Mouse (Mus musculus) right cerebral cortex, postnatal 10 days (tissue): Measurements from ENCODE around the gene CN725425.

Source experiments
- DNase-seq, 2 experiments: peaks; one replicate each; pipeline ENCODE4 v3.0.0; 2021; ENCODE audit warnings: low spot score in 2 of 2

CN725425 gene

DNA sequence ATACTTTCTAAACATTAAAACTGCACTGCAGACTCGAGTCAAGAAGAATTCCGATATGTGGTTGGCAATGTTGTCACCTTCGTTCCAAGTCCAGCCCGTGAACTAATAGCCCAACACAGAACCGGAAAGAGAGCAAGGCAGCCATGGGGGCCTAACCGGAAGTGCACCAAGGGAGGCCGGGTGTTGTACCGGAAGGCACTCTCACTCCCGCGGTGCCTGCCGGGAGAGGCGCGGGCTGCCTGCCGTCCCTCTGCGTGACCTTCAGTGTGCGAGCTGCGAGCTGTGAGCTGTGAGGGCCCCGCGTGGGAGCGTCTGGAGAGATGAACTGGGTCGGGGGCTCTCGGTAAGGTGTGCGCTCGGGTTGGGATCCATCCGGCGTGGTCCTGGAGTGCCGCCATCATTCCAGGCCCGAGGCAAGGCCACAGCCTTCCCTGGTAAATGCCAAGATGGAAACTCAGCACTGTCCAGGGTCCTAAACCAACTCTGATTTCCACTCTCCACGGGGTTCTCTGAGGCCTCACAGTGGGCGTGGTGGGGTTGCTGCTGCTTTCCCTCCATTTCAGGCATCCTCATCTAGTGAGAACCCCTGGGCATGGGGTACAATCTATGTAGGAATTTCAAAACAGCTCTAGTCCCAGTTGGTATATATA, at the start of gene CN725425:
Gene CN725425, plus strand, starts transcription at position 239 of the 650 bp plus-strand sequence.
- DNase-seq: no peak

DNA sequence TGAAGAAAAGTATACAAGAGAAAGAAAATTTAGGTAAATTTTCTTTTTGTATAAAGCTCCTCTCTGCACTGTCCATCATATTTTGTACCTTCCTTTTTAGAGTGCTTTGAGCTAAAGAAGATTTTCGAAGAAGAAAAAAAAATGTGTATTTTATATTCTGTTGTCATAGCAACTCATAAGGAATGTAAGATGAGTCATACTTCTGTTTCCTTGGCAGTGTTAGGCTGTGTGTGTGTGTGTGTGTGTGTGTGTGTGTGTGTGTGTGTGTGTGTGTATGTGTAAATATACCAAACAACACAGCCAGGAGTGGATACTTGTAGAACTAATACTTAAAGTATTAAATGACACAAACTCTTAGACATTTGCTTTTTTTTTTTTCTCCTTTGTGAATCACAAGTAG, 46.7 kb upstream of the CN725425 start:
- DNase-seq: peak; percentile 54 to 60

DNA sequence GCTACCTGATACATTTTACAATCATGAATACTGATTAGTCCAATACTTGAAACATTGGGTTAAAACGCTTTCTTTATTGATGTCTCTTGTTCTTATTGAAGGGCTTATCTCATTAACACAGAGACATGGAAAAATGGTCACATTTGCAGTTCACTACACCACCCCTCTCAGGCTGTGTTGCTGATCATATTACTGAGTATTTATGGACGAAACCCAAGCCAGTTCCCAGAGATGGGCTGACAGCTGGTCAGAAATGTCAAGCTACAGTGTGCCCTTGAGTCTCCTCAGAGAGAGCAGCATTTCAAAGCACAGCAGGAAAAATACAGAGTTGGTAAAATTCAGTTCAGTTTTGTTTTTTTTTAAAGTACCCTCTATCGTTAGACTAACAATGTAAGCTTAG, 46.0 kb upstream of the CN725425 start:
- no peak for DNase-seq

GRCm38 (mm10) chr15:91161153-91161552, 38.1 kb upstream of the CN725425 start:
- DNase-seq: no peak

DNA sequence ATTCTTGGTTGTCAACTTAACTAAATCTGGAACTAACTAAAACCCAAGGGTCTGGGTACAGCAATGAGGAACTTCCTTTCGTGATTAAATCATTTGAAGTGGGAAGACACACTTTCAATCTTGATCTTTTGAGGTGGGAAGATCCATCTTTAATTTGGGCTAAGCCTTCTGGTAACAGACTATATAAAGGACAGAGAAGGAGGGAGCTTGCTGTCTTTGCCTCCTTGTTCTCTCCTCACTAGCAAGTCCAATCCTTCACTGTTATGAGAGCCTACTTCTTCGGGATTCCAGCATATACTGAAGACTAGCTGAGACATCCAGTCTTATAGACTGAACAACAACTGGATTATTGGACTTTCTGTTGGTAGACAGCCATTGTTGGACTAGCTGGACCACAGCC, 35.8 kb upstream of the CN725425 start:
- no peak for DNase-seq

- peak; percentile 37 to 55 for DNase-seq
These were observed 34.3 kb upstream of the CN725425 start for GRCm38 (mm10) chr15:91165021-91165420.

GRCm38 (mm10) chr15:91167850-91168562, 31.3 kb upstream of the CN725425 start:
- DNase-seq: no peak

DNA sequence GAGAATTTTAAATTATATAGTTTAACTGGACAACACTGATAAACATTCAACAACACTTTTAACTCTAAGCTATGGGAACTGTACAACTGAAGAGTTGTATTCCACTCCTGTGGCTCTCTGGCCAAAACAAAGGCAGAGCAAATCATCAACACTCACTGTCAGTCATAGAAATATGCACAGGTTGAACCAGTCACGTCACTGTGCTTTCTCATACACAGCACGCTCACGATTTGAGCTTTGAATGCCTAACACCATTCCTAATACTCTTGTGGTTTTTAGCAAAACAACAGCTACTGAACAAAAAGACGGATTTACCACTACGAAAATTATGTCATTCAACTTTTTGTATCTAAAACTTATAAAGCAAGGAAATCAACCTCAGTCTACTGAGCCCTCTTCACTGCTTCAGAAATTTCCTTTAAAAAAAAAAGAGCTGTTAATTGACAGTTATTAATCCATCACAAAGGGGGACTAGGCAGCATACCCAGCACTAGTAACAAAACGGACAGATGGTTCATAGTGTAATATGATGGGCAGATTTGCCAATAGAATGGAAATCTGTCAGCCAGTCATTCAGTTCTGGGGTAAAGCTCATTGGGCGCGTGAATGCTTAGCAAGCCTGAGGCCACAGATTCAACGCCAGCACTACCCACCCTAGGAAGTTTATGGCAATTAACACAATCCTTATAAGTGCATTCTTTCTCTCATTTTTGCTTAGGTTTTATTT, 28.5 kb upstream of the CN725425 start:
- DNase-seq: no peak

GRCm38 (mm10) chr15:91171332-91171731, 28.0 kb upstream of the CN725425 start:
- no peak for DNase-seq

DNA sequence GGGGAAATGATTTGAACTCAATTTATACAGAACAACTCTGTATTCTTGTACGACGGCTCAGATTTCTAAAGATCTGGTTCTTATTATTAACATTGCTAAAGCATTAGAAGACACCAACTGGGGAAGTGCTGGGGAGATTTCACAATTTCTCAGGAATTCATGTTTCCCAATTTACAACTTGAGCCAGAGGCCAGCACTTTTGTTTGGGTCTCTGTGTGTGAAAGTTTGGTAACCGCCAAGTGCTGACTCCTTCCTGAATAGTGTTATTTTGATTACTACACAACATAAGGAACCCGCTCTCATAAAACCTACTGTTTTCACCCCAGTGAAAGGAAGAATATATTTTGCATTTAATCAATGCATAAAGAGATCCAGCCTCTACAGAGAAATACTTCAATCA, 27.1 kb upstream of the CN725425 start:
- DNase-seq: no peak

DNA sequence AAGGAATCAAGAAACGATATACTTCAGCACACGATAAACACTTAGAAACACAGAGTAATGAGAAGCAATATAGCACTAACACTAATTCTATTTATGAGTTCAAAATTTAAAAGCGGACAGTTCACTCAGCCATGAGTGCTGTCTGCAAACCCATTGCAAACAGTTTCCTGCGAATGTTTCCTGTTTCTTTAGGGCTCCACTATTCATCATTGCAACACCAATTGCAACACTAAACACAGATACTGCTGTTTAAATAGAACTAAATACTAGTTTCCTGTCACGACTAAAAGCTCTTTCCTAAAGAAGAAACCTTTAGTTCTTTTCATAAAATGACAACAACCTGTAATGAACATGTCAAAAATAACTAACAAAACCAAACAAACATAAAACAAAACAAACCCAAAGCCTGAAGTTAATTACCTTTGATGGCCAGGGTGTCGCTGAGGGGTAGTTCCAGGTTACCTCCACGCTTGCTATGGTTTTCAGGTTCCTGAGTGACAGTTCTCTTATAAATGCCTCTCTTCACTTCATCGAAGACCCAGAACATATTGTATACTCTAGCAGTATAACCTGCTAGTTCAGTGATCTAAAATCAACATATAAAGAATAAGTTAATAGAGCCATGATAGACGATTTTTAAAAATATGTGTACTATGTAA, 20.5 kb upstream of the CN725425 start:
- DNase-seq: no peak

DNA sequence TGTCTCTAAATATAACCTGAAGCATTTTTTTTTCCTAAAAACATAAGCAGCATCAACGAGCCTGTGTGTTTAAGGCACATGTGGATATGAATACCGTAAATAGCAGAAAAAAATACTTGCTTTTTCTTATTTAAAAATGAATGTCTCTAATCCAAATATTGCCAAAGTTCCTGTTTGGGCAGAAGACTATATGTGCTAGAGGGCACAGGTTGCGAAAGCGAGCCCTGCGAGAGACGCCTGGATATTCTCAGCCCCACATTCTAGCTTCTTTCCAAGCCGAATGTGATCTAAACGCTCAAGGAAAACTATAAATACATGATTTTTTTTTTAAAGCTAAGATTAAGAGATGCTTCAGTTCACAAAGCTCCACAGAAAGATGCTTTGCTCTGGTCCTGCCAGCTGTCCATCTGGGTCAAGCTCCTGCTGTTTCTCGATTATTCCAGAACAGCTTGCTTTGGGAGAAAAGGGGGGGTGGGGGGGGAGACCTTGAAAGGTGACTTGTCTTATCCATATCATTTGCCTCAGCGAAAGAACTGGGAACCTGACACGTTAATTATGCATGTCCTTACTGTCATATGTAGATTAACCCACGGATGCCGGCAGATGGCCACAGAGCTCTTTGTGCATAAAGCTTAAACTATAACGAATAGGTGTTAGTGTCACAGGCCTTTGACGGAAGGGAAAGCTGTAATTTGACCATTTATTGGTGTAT, 19.2 kb upstream of the CN725425 start:
- no peak for DNase-seq

GRCm38 (mm10) chr15:91186358-91186757, 12.9 kb upstream of the CN725425 start:
- no peak for DNase-seq

DNA sequence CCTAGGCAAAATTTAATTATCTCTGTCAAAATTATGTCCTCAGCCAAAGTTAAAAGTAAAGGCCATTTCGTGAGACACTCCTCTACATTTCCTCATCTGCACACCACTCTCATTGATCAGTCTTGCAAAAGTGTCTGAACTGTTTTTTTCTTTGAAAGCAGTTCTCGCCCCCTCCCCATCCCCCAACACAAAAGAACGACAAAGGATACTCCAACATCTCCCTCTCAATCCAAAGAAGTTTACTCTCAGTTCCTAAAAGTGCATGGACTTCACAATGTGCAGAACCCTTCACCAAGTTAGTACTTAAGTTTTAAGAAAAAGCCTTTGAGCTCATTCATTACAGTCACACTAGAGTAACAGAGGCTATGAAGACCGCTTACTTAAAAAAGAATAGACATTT, 9.3 kb upstream of the CN725425 start:
- DNase-seq: no peak

DNA sequence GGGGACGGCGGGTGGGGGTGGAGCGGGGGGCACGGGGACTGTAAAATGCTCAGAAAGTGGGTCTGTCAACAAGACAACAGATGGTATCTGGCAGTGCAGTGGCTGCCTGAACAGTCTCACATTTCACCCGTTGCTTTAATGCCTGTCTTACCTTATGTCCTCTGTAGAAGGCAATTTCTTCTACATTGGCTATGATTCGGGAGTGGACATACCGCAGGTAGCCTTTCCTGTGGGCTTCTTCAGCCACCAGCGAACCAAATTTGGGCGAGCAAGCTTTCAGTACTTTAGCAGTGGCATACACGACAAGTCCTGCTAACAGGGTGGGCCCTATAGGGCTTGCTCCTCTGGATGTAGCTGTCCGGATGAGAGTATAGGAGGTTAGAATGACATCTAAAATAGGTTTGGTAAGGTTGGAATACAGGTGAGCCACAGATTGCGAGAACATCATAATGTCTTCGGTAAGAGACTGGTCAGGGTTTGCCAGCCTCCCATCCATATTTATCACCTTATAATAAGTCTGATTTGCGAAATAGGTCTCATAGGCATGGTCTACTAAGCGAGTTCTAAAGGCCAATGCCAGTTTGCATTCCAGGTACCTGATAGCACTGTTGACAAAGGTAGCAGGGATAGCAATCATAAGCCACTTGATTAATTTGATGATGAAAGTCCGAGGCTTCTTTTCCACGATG, 8.6 kb upstream of the CN725425 start:
- DNase-seq: no peak

GRCm38 (mm10) chr15:91191412-91192222, 7.7 kb upstream of the CN725425 start, which contains the start of gene Abcd2:
Gene Abcd2, minus strand, starts transcription at chr15:91191799.
- DNase-seq: peak; percentile 87 to 89

DNA sequence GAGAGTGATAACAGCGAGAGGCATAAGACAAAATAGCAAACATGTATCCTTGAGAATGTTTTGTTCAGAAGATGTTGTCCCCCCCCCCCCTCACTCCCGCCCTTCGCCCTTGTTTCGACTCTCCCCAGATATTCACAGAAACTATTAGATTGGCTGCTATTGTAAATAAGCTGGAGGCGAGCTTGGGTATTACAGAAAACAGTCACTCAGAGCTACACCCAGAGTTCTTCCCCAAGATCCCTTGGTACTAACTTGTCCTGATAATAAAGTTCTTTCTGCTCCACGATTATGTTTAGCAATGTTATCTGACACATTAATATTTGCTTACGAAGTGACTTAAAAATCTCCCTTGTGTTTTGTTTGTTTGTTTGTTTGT, 7.1 kb upstream of the CN725425 start:
- no peak for DNase-seq

DNA sequence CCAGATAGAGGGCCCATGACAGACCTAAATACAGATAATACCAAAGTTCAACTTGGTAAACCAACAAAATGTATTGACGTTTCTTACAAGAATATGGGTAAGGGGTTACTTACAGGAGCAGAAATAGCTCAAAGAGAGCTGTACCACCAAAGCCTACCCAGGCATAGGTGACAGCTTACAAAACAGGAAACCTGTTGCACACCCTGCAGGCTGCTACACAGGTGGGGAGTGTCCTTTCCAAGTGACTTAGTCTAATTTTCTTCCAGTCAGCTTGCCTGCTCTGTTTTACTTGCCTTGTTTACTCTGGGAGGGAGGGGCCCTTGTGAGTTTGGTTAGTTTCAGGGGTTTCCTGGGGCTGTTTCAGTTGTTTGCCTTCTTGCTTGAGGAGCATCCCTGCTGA, 1.5 kb downstream of the CN725425 start:
- DNase-seq: no peak

DNA sequence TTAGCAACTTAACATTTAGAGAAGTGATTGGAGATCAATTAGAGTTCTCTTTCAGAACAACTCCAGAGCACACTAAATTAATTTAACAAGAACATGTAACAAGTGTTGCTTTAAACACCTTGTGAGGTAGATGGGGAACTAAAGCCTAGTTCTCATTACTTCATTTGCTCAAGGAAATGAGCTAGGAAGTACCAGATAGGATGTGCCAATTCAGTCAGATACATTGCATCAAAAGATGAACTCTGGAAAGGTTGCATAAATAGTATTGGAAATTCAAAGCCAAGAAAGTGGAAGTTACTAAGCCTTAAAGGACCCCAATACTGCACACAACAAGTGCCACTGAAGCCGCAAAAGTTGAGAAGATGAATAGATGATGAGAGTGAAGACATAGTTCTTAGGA, 3.2 kb downstream of the CN725425 start:
- DNase-seq: no peak

- DNase-seq: no peak
These were observed 4.2 kb downstream of the CN725425 start for GRCm38 (mm10) chr15:91203521-91203920.
